Mouse (Mus musculus) heart, postnatal 0 days (tissue): ENCODE measurements around the gene Dnajb3. TPM values are rescaled to one million over a fixed set of nuclear protein-coding genes. Genes with fewer than 3 reads are reported as not detected.
"Not testable (repeated sequence)": the region's sequence is repeated elsewhere in the genome, so short reads cannot be mapped to it uniquely, and the experiment has no call there.

Experiments used
- ATAC-seq: fragments of 200-750 bp; cut with Nextera tagmentation; 2 replicates; pipeline ENCODE4 v1.8.0; 2017; ENCODE audit warnings: low read depth, moderate number of reproducible peaks, moderate library complexity; ENCODE audit not compliant: insufficient read depth
- DNase-seq: peaks from one replicate; pipeline ENCODE4 v3.0.0-alpha.2; 2016; ENCODE audit warnings: low spot score
- H3K27ac ChIP-seq: fragments of 300-500 bp; sonication (generic); 2 replicates; pipeline ENCODE4 v1.5.1; 2014; ENCODE audit warnings: low read depth, mild to moderate bottlenecking
- H3K27me3 ChIP-seq: fragments of 300-500 bp; sonication (generic); 2 replicates; pipeline ENCODE4 v1.6.1; 2014; ENCODE audit warnings: low read length, mixed read lengths; ENCODE audit not compliant: control insufficient read depth, insufficient read depth
- H3K36me3 ChIP-seq: fragments of 300-500 bp; sonication (generic); replicated peaks from 2 replicates; pipeline ENCODE4 v1.6.1; 2014; ENCODE audit warnings: low read length, mixed read lengths; ENCODE audit not compliant: control insufficient read depth, insufficient read depth
- H3K4me1 ChIP-seq: fragments of 300-500 bp; sonication (generic); 2 replicates; pipeline ENCODE4 v1.6.1; 2014; ENCODE audit warnings: antibody characterized with exemption; ENCODE audit not compliant: control insufficient read depth, insufficient read depth
- H3K4me2 ChIP-seq: fragments of 300-500 bp; sonication (generic); 2 replicates; pipeline ENCODE4 v1.6.1; 2014; ENCODE audit warnings: low read depth, mild to moderate bottlenecking, low read length, moderate library complexity
- H3K4me3 ChIP-seq: fragments of 300-500 bp; sonication (generic); 2 replicates; pipeline ENCODE4 v1.5.1; 2014; ENCODE audit warnings: low read depth, low read length
- H3K9ac ChIP-seq: fragments of 300-500 bp; sonication (generic); replicated peaks from 2 replicates; pipeline ENCODE4 v1.6.1; 2014; ENCODE audit warnings: low read depth, low read length, mixed read lengths
- H3K9me3 ChIP-seq: fragments of 300-500 bp; sonication (generic); replicated peaks from 2 replicates; pipeline ENCODE4 v1.6.1; 2016; ENCODE audit warnings: low read length; ENCODE audit not compliant: control insufficient read depth
- CTCF ChIP-seq: IDR thresholded peaks from 2 replicates; pipeline ENCODE4 v1.5.1; 2016; ENCODE audit warnings: antibody characterized with exemption, control low read depth, low read depth
- EP300 ChIP-seq: IDR thresholded peaks from 2 replicates; pipeline ENCODE4 v1.6.1; 2016; ENCODE audit warnings: antibody characterized with exemption, low read depth
- WGBS: fragments of 180-500 bp; shearing (Covaris S2); extraction: QIAGEN DNeasy Blood & Tissue Kit; methylation state at CpG from one replicate; pipeline ENCODE4 v1.1.7; 2014; 5-methylcytosine and 5-hydroxymethylcytosine counted together
- polyA plus RNA-seq: library from polyadenylated mRNA; unstranded; fragments of >200 nt; fragmentation: Nextera tagmentation; extraction: Ambion mirVana; gene quantifications from 2 replicates; pipeline ENCODE4 v1.2.1, GENCODE M21; 2015
- total RNA-seq: library from RNA; depleted of rRNA; stranded (reverse); fragments of >200 nt; gene quantifications from 2 replicates; pipeline ENCODE4 v1.2.3, GENCODE M21; 2014; ENCODE audit warnings: low replicate concordance

Gene Dnajb3
- total and polyA plus RNA-seq, 2 experiments from 2014 or later = 0.46 to 2.7 TPM

GRCm38 (mm10) chr1:88199996-88200395 lies 5.6 kb downstream of the Dnajb3 start:
- Histone ChIP-seq H3K9me3 (no peaks in the 10 kb centered on the region; the same call in 1 of the 2 replicates), H3K4me3 (no peak overlapping the region), H3K27ac (no peak overlapping the region), H3K9ac (no peak overlapping the region), H3K4me2 (no peak overlapping the region), H3K27me3 (no peaks in the 10 kb centered on the region), H3K36me3 (no peaks in the 10 kb centered on the region), H3K4me1 (no peaks in the 10 kb centered on the region)
- DNase-seq (no peak), ATAC-seq (no peak)
- TF ChIP-seq EP300 = no peak
- no peak for TF ChIP-seq CTCF
- 46% methylated on average over 2 of the region's 2 CpGs for WGBS

GRCm38 (mm10) chr1:88197443-88197842 lies 8.1 kb downstream of the Dnajb3 start:
- H3K27me3 ChIP-seq = no peaks in the 10 kb centered on the region
- WGBS = 68% methylated on average over 3 of the region's 3 CpGs
- H3K4me1 ChIP-seq = no peaks in the 10 kb centered on the region
- no peak overlapping the region for H3K9ac ChIP-seq
- H3K9me3 ChIP-seq = no peaks in the 10 kb centered on the region
- DNase-seq (no peak), ATAC-seq (no peak)
- no peaks in the 10 kb centered on the region for H3K36me3 ChIP-seq
- H3K4me3 ChIP-seq = no peak overlapping the region
- H3K27ac ChIP-seq = no peak overlapping the region
- no peak for TF ChIP-seq EP300
- no peak for TF ChIP-seq CTCF
- no peak overlapping the region for H3K4me2 ChIP-seq

- no peak overlapping the region for H3K4me2 ChIP-seq
- no peak for ATAC-seq
- no peak overlapping the region for H3K27ac ChIP-seq
- no peak overlapping the region for H3K9ac ChIP-seq
- no peaks in the 10 kb centered on the region for H3K36me3 ChIP-seq
- 83% methylated on average over 1 of the region's 1 CpGs for WGBS
- H3K4me3 ChIP-seq = no peak overlapping the region
- no peak for DNase-seq
- H3K4me1 ChIP-seq = no peaks in the 10 kb centered on the region
- H3K9me3 ChIP-seq = no peaks in the 10 kb centered on the region
- TF ChIP-seq EP300 (no peak), CTCF (no peak)
- H3K27me3 ChIP-seq = no peaks in the 10 kb centered on the region
Measured at GRCm38 (mm10) chr1:88195687-88196086, 9.9 kb downstream of the Dnajb3 start.

GRCm38 (mm10) chr1:88192136-88192535 lies 13.4 kb downstream of the Dnajb3 start:
- 65% methylated on average over 3 of the region's 3 CpGs for WGBS
- H3K4me3 ChIP-seq = no peak overlapping the region
- no peak overlapping the region for H3K27ac ChIP-seq
- H3K9ac ChIP-seq = no peak overlapping the region
- no peaks in the 10 kb centered on the region for H3K9me3 ChIP-seq
- TF ChIP-seq CTCF = no peak
- TF ChIP-seq EP300 = no peak
- no peaks in the 10 kb centered on the region for H3K27me3 ChIP-seq
- no peaks in the 10 kb centered on the region for H3K4me1 ChIP-seq
- H3K36me3 ChIP-seq = no peaks in the 10 kb centered on the region
- H3K4me2 ChIP-seq = no peak overlapping the region
- ATAC-seq = no peak
- DNase-seq = no peak

- Histone ChIP-seq H3K27me3 (no peaks in the 10 kb centered on the region), H3K4me2 (no peak overlapping the region), H3K9ac (no peak overlapping the region), H3K27ac (no peak overlapping the region), H3K36me3 (no peaks in the 10 kb centered on the region), H3K4me1 (no peaks in the 10 kb centered on the region), H3K4me3 (no peak overlapping the region), H3K9me3 (no peaks in the 10 kb centered on the region)
- TF ChIP-seq CTCF (no peak), EP300 (no peak)
- DNase-seq = no peak
- WGBS = 71% methylated on average over 5 of the region's 5 CpGs
- ATAC-seq = no peak
Measured at GRCm38 (mm10) chr1:88186325-88186935, 19.2 kb downstream of the Dnajb3 start.

GRCm38 (mm10) chr1:88179657-88180056 lies 25.9 kb downstream of the Dnajb3 start:
- TF ChIP-seq CTCF (no peak), EP300 (no peak)
- no peaks in the 10 kb centered on the region for H3K4me1 ChIP-seq
- H3K9me3 ChIP-seq = 0 out of 2 replicates have a peak, but pooled peaks cover 9% of the 10 kb centered on the region
- H3K27ac ChIP-seq = no peak overlapping the region
- no peaks in the 10 kb centered on the region for H3K27me3 ChIP-seq
- no peak overlapping the region for H3K4me3 ChIP-seq
- no peak for ATAC-seq
- no peaks in the 10 kb centered on the region for H3K36me3 ChIP-seq
- 83% methylated on average over 1 of the region's 1 CpGs for WGBS
- DNase-seq = no peak
- H3K9ac ChIP-seq = no peak overlapping the region
- no peak overlapping the region for H3K4me2 ChIP-seq

GRCm38 (mm10) chr1:88172190-88172589 lies 33.4 kb downstream of the Dnajb3 start:
- not testable (repeated sequence) for H3K9me3 ChIP-seq, H3K36me3 ChIP-seq, H3K27ac ChIP-seq, ATAC-seq, H3K4me2 ChIP-seq, H3K4me1 ChIP-seq, H3K9ac ChIP-seq, H3K27me3 ChIP-seq, H3K4me3 ChIP-seq, DNase-seq
- WGBS = 80% methylated on average over 5 of the region's 7 CpGs
